In the genomic region with DNA sequence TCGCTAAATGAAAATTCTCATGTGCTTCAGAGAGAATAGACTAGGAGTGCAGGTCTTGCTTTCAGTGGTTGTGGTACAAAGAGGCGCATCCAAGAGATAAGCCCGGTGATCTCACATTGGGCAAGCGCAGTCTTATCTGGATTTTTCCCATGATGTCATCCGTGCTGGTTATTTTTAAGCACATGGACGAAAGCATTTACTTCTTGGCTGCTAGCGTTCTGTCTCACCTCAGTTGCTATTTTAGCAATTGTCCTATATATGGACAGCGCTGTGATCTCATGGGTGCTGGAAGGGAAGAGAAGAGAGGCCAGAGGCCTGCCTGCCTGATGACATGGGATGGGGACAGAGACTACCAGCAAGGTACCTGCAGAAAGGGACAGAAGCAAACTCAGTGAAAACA, we compare ENCODE assay signal across 33 mouse cellular contexts.
A peak's percentile ranks its signal among the peaks of the same experiment; 100 is the strongest.
DNase-seq lines count a peak whose midpoint lies in the region; ATAC-seq and TF ChIP-seq lines count a peak whose summit lies in the region.
"Had no signal": no experiment of that assay in that cellular context is flagged by ENCODE, and none has a peak within 500 bp of the region (broad histone marks: within the 10 kb centered on the region; RNA-seq: fewer than 3 reads in every experiment).

No protein-coding gene starts in this region.

- TF ChIP-seq POLR2A in heart, adult 2 months (IDR thresholded peaks at IDR 0.05; ENCODE audit: insufficient read depth, low read depth, low read length): no peak

- 20% methylated on average over 8 of the region's 8 CpGs for WGBS in heart, adult 2 months
- WGBS in heart, embryonic 11.5 days (ENCODE audit: insufficient replicate concordance): 33% methylated on average over 8 of the region's 8 CpGs
- 29% methylated on average over 8 of the region's 8 CpGs for whole genome bisulfite sequencing in heart, embryonic 16.5 days
- 91% methylated on average over 8 of the region's 8 CpGs for WGBS in intestine, embryonic 16.5 days
- 90% methylated on average over 8 of the region's 8 CpGs for WGBS in intestine, embryonic 15.5 days

- no peaks in the 10 kb centered on the region for H3K79me2 ChIP-seq in heart, adult 2 months (replicated peaks; ENCODE audit: control insufficient read depth, insufficient read depth, low read length)

- H3K4me3 ChIP-seq in heart, adult 2 months: no peak overlapping the region
- H3K4me3 ChIP-seq in heart, embryonic 11.5 days (ENCODE audit: low read depth, low read length): no peak overlapping the region
- no peak overlapping the region for H3K4me3 ChIP-seq in heart, embryonic 16.5 days (ENCODE audit: low read length)
- H3K4me3 ChIP-seq in intestine, embryonic 16.5 days (ENCODE audit: low read length): no peak overlapping the region
- no peak overlapping the region for H3K4me3 ChIP-seq in intestine, embryonic 15.5 days (replicated peaks)
- H3K4me3 ChIP-seq: forebrain, embryonic 13.5 days; gastrocnemius, adult 2 months; hindbrain, embryonic 10.5 days; hindbrain, embryonic 15.5 days; left cerebral cortex, adult 2 months; limb, embryonic 12.5 days; liver, embryonic 15.5 days had no signal

- 0 out of 2 replicates have a peak, but pooled peaks have one; percentile 52 for ATAC-seq in heart, embryonic 11.5 days (replicated peaks; ENCODE audit: insufficient number of reproducible peaks, low FRiP score, low TSS enrichment)
- ATAC-seq in heart, embryonic 16.5 days (replicated peaks; ENCODE audit: extremely low read depth, insufficient read depth, low FRiP score): peak; percentile 90
- no peak for ATAC-seq in intestine, embryonic 16.5 days
- no peak for ATAC-seq in intestine, embryonic 15.5 days
- ATAC-seq: activated CD4-positive, CD25-positive, alpha-beta regulatory T cell, adult 4 months; forebrain, embryonic 13.5 days; inflammation-experienced regulatory T-cells, adult 6 months; midbrain, embryonic 16.5 days had no signal

- no peak overlapping the region for H3K9ac ChIP-seq in heart, adult 2 months (ENCODE audit: low read depth, low read length)
- H3K9ac ChIP-seq in heart, embryonic 11.5 days (ENCODE audit: low read depth, low read length): no peak overlapping the region
- H3K9ac ChIP-seq in heart, embryonic 16.5 days (ENCODE audit: low read length): no peak overlapping the region; the same call in 1 of the 2 replicates
- H3K9ac ChIP-seq in intestine, embryonic 16.5 days (ENCODE audit: low read depth, low read length): no peak overlapping the region
- no peak overlapping the region for H3K9ac ChIP-seq in intestine, embryonic 15.5 days
- H3K9ac ChIP-seq: forebrain, embryonic 13.5 days; hindbrain, embryonic 15.5 days; limb, embryonic 12.5 days; liver, embryonic 15.5 days; lung, embryonic 14.5 days had no signal

- no peaks in the 10 kb centered on the region for H3K27me3 ChIP-seq in heart, adult 2 months (ENCODE audit: control insufficient read depth, insufficient read depth, low read length)
- no peaks in the 10 kb centered on the region for H3K27me3 ChIP-seq in heart, embryonic 11.5 days (ENCODE audit: control insufficient read depth, insufficient read depth, low read length)
- no peaks in the 10 kb centered on the region for H3K27me3 ChIP-seq in heart, embryonic 16.5 days (ENCODE audit: control insufficient read depth, insufficient read depth, low read length)
- H3K27me3 ChIP-seq in intestine, embryonic 16.5 days (replicated peaks; ENCODE audit: control insufficient read depth, insufficient read depth, low read length): no peaks in the 10 kb centered on the region
- H3K27me3 ChIP-seq in intestine, embryonic 15.5 days (replicated peaks): no peaks in the 10 kb centered on the region
- H3K27me3 ChIP-seq: forebrain, embryonic 13.5 days; hindbrain, embryonic 15.5 days; limb, embryonic 12.5 days; liver, embryonic 15.5 days had no signal

- TF ChIP-seq EP300 in heart, adult 2 months (IDR thresholded peaks at IDR 0.05; ENCODE audit: insufficient read depth, low read depth, low read length): no peak

- DNase-seq in heart, adult 2 months: peak in 1 of 2 experiments; percentile 59
- no peak for DNase-seq in c-Kit-positive CD71-positive TER-119-positive erythroid progenitor cells, embryonic 14.5 days (ENCODE audit: low spot score)
- no peak for DNase-seq in spleen, adult 12 weeks (ENCODE audit: low spot score)
- DNase-seq: adrenal gland, adult 2 months; adrenal gland, postnatal 36 days; B cell, adult 2 months; cerebellum, adult 8-10 months; cerebellum, postnatal 36 days; gastrocnemius, adult 2 months; kidney, adult 9 months; kidney, postnatal 14 days; layer of hippocampus, adult 9-11 months; lung, embryonic 14.5 days; lung, postnatal 14 days; right cerebral cortex, postnatal 25 days; spleen, adult 18-20 months; thymus, adult 18-20 months; thymus, postnatal 25 days had no signal

- no peaks in the 10 kb centered on the region for H3K36me3 ChIP-seq in heart, adult 2 months (ENCODE audit: control insufficient read depth, insufficient read depth, low read length)
- H3K36me3 ChIP-seq in heart, embryonic 11.5 days (ENCODE audit: control insufficient read depth, insufficient read depth, low read length): no peaks in the 10 kb centered on the region
- H3K36me3 ChIP-seq in heart, embryonic 16.5 days (ENCODE audit: control insufficient read depth, insufficient read depth): no peaks in the 10 kb centered on the region
- no peaks in the 10 kb centered on the region for H3K36me3 ChIP-seq in intestine, embryonic 16.5 days (ENCODE audit: control insufficient read depth, insufficient read depth, low read length)
- no peaks in the 10 kb centered on the region for H3K36me3 ChIP-seq in intestine, embryonic 15.5 days
- H3K36me3 ChIP-seq: hindbrain, embryonic 10.5 days; hindbrain, embryonic 15.5 days; limb, embryonic 12.5 days; liver, embryonic 15.5 days had no signal

- peak overlapping the region; percentile 65 for H3K27ac ChIP-seq in heart, adult 2 months
- H3K27ac ChIP-seq in heart, embryonic 11.5 days (ENCODE audit: low read depth, low read length): peak overlapping the region; percentile 78
- peak overlapping the region; percentile 84 for H3K27ac ChIP-seq in heart, embryonic 16.5 days (ENCODE audit: low read length)
- H3K27ac ChIP-seq in intestine, embryonic 16.5 days (ENCODE audit: low read length): no peak overlapping the region
- H3K27ac ChIP-seq in intestine, embryonic 15.5 days: no peak overlapping the region
- H3K27ac ChIP-seq: forebrain, embryonic 13.5 days; gastrocnemius, adult 2 months; hindbrain, embryonic 10.5 days; hindbrain, embryonic 15.5 days; left cerebral cortex, adult 2 months; limb, embryonic 12.5 days; liver, embryonic 15.5 days; stomach, postnatal 0 days had no signal

- intact Hi-C loops in heart, adult 2 months (cut with DNase I): no loop called here

- H3K4me1 ChIP-seq in heart, adult 2 months (ENCODE audit: control insufficient read depth, insufficient read depth, low read length): peaks cover 4% of the 10 kb centered on the region; the same call in 1 of the 2 replicates
- peaks cover 5% of the 10 kb centered on the region; the same call in 1 of the 2 replicates for H3K4me1 ChIP-seq in heart, embryonic 11.5 days (ENCODE audit: control insufficient read depth, insufficient read depth, low read length)
- H3K4me1 ChIP-seq in heart, embryonic 16.5 days (ENCODE audit: control insufficient read depth, insufficient read depth, low read length): peaks cover 10% of the 10 kb centered on the region
- H3K4me1 ChIP-seq in intestine, embryonic 16.5 days (ENCODE audit: control insufficient read depth, insufficient read depth, low read length): no peaks in the 10 kb centered on the region
- H3K4me1 ChIP-seq in intestine, embryonic 15.5 days (replicated peaks): no peaks in the 10 kb centered on the region
- H3K4me1 ChIP-seq: forebrain, embryonic 13.5 days; hindbrain, embryonic 10.5 days; hindbrain, embryonic 15.5 days; liver, embryonic 15.5 days had no signal

- no peak for TF ChIP-seq CTCF in heart, adult 2 months (IDR thresholded peaks at IDR 0.05)

- no peaks in the 10 kb centered on the region for H3K9me3 ChIP-seq in heart, embryonic 11.5 days (replicated peaks; ENCODE audit: control insufficient read depth, low read length)
- H3K9me3 ChIP-seq in heart, embryonic 16.5 days (replicated peaks; ENCODE audit: control insufficient read depth, low read length): no peaks in the 10 kb centered on the region
- H3K9me3 ChIP-seq in intestine, embryonic 16.5 days (ENCODE audit: control insufficient read depth, low read length): no peaks in the 10 kb centered on the region
- no peaks in the 10 kb centered on the region for H3K9me3 ChIP-seq in intestine, embryonic 15.5 days
- H3K9me3 ChIP-seq: forebrain, embryonic 13.5 days; hindbrain, embryonic 10.5 days; hindbrain, embryonic 15.5 days; limb, embryonic 12.5 days; liver, embryonic 15.5 days had no signal

- no peak overlapping the region; the same call in 1 of the 2 replicates for H3K4me2 ChIP-seq in heart, embryonic 11.5 days
- peak overlapping the region; percentile 13; the same call in 1 of the 2 replicates for H3K4me2 ChIP-seq in heart, embryonic 16.5 days (ENCODE audit: low read depth, low read length)
- H3K4me2 ChIP-seq in intestine, embryonic 16.5 days (ENCODE audit: low read depth, low read length): no peak overlapping the region
- no peak overlapping the region for H3K4me2 ChIP-seq in intestine, embryonic 15.5 days (replicated peaks)
- H3K4me2 ChIP-seq: forebrain, embryonic 13.5 days; hindbrain, embryonic 15.5 days; limb, embryonic 12.5 days; liver, embryonic 15.5 days; lung, embryonic 14.5 days; midbrain, embryonic 11.5 days had no signal

Comparison
In these comparisons a context has a peak if more than half of its experiments do, and no peak if none do; other contexts are left out.
1. H3K27ac ChIP-seq: peak in heart, adult 2 months (single experiment), heart, embryonic 11.5 days (single experiment) and heart, embryonic 16.5 days (single experiment); none in intestine, embryonic 16.5 days (single experiment) and intestine, embryonic 15.5 days (single experiment).
2. ATAC-seq: peak in heart, embryonic 11.5 days (single experiment) and heart, embryonic 16.5 days (single experiment); none in intestine, embryonic 16.5 days (single experiment) and intestine, embryonic 15.5 days (single experiment).